Mouse (Mus musculus) liver, embryonic 14.5 days (tissue): Measurements from ENCODE around the gene Phf23. TPM values are rescaled to one million over a fixed set of nuclear protein-coding genes. Genes with fewer than 3 reads are reported as not detected.

Source experiments
- ATAC-seq: fragments of 200-750 bp; cut with Nextera tagmentation; 2 replicates; pipeline ENCODE4 v1.8.0; 2017; ENCODE audit warnings: moderate number of reproducible peaks, mild to moderate bottlenecking, moderate library complexity; ENCODE audit not compliant: insufficient read depth
- DNase-seq, 3 experiments: peaks; one replicate each; pipeline ENCODE4 v3.0.0-alpha.2; 2012 to 2013; ENCODE audit warnings: low read depth in 3 of 3, low spot score in 3 of 3
- H3K27ac ChIP-seq: fragments of 300-500 bp; sonication (generic); 2 replicates; pipeline ENCODE4 v1.5.1; 2014; ENCODE audit warnings: moderate library complexity, mild to moderate bottlenecking, control low read depth, inconsistent platforms
- H3K27me3 ChIP-seq: fragments of 300-500 bp; sonication (generic); 2 replicates; pipeline ENCODE4 v1.6.1; 2014; ENCODE audit warnings: mild to moderate bottlenecking, low read length, moderate library complexity; ENCODE audit not compliant: control insufficient read depth, insufficient read depth
- H3K36me3 ChIP-seq: fragments of 300-500 bp; sonication (generic); replicated peaks from 2 replicates; pipeline ENCODE4 v1.6.1; 2014; ENCODE audit warnings: low read depth; ENCODE audit not compliant: control insufficient read depth, insufficient read depth
- H3K4me1 ChIP-seq, 2 experiments: fragments of 200-500 bp in 1 of 2; fragments of 300-500 bp in 1 of 2; sonication (generic) in 1 of 2; replicated peaks; 2 replicates each; pipeline ENCODE4 v1.6.1; 2012 to 2014; ENCODE audit warnings: antibody characterized with exemption in 1 of 2, inconsistent platforms in 1 of 2, low read length in 1 of 2; ENCODE audit not compliant: control insufficient read depth in 2 of 2, insufficient read depth in 2 of 2
- H3K4me2 ChIP-seq: fragments of 300-500 bp; sonication (generic); 2 replicates; pipeline ENCODE4 v1.6.1; 2014; ENCODE audit warnings: low read depth, mild to moderate bottlenecking, control low read depth, moderate library complexity
- H3K4me3 ChIP-seq, 2 experiments: fragments of 200-500 bp in 1 of 2; fragments of 300-500 bp in 1 of 2; sonication (generic) in 1 of 2; 2 replicates each; pipeline ENCODE4 v1.5.1; 2012 to 2014; ENCODE audit warnings: low read depth in 2 of 2, low read length in 2 of 2, mild to moderate bottlenecking in 2 of 2, control low read depth in 1 of 2, inconsistent platforms in 1 of 2, moderate library complexity in 1 of 2; ENCODE audit not compliant: insufficient read depth in 1 of 2
- H3K9ac ChIP-seq: fragments of 300-500 bp; sonication (generic); replicated peaks from 2 replicates; pipeline ENCODE4 v1.6.1; 2014; ENCODE audit warnings: mild to moderate bottlenecking, control low read depth, moderate library complexity
- H3K9me3 ChIP-seq: fragments of 300-500 bp; sonication (generic); 2 replicates; pipeline ENCODE4 v1.6.1; 2016; ENCODE audit warnings: low read length, mixed read lengths; ENCODE audit not compliant: control insufficient read depth
- CTCF ChIP-seq: IDR thresholded peaks from 2 replicates; pipeline ENCODE4 v1.5.1; 2016; ENCODE audit warnings: antibody characterized with exemption, low read depth, control low read depth
- EP300 ChIP-seq: IDR thresholded peaks from 2 replicates; pipeline ENCODE4 v1.6.1; 2016; ENCODE audit warnings: antibody characterized with exemption, low read depth
- WGBS: fragments of 180-500 bp; shearing (Covaris S2); extraction: QIAGEN DNeasy Blood & Tissue Kit; methylation state at CpG from one replicate; pipeline ENCODE4 v1.1.7; 2014; ENCODE audit not compliant: insufficient replicate concordance; 5-methylcytosine and 5-hydroxymethylcytosine counted together
- polyA plus RNA-seq, 2 experiments: library from polyadenylated mRNA; depleted of rRNA in 1 of 2; stranded (reverse) in 1 of 2; unstranded in 1 of 2; fragments of >200 nt; fragmentation: Nextera tagmentation in 1 of 2; extraction: Ambion mirVana in 1 of 2; gene quantifications; 2 replicates each; pipeline versions ENCODE4 v1.2.1 to v1.2.3; 2012 to 2014

Phf23 gene
- polyA plus RNA-seq, 2 experiments: 12.1 to 14.8 TPM

GRCm38 (mm10) chr11:70030651-70031320, 35.2 kb downstream of the Phf23 start:
- Histone ChIP-seq H3K4me3 (no peak overlapping the region), H3K9ac (no peak overlapping the region), H3K4me2 (no peak overlapping the region), H3K4me1 (peaks cover 3 to 13% of the 10 kb centered on the region in 2 experiments; a peak in 3 of 4 replicates), H3K27ac (no peak overlapping the region), H3K36me3 (no peaks in the 10 kb centered on the region), H3K27me3 (peaks cover 2% of the 10 kb centered on the region), H3K9me3 (no peaks in the 10 kb centered on the region)
- 81% methylated on average over 28 of the region's 28 CpGs for WGBS
- no peak for TF ChIP-seq CTCF
- no peak for TF ChIP-seq EP300
- DNase-seq (no peak), ATAC-seq (no peak)

- ATAC-seq: no peak
- WGBS: 80% methylated on average over 11 of the region's 11 CpGs
- H3K4me3 ChIP-seq: no peak overlapping the region
- no peak for DNase-seq
- H3K36me3 ChIP-seq: no peaks in the 10 kb centered on the region
- H3K9ac ChIP-seq: no peak overlapping the region
- no peaks in the 10 kb centered on the region for H3K9me3 ChIP-seq
- H3K27ac ChIP-seq: no peak overlapping the region
- no peak overlapping the region for H3K4me2 ChIP-seq
- H3K4me1 ChIP-seq: peaks cover 3 to 13% of the 10 kb centered on the region in 2 experiments; a peak in 3 of 4 replicates
- H3K27me3 ChIP-seq: peaks cover 2% of the 10 kb centered on the region
- no peak for TF ChIP-seq EP300
- TF ChIP-seq CTCF: no peak
Observed at GRCm38 (mm10) chr11:70031321-70031670, 35.7 kb downstream of the Phf23 start.

GRCm38 (mm10) chr11:70038174-70038573, 42.6 kb downstream of the Phf23 start:
- no peak for TF ChIP-seq CTCF
- TF ChIP-seq EP300: no peak
- Histone ChIP-seq H3K36me3 (no peaks in the 10 kb centered on the region), H3K9ac (no peak overlapping the region), H3K4me1 (no peaks in the 10 kb centered on the region), H3K27me3 (no peaks in the 10 kb centered on the region), H3K9me3 (no peaks in the 10 kb centered on the region), H3K4me2 (no peak overlapping the region), H3K27ac (no peak overlapping the region), H3K4me3 (no peak overlapping the region)
- 43% methylated on average over 7 of the region's 7 CpGs for whole genome bisulfite sequencing
- no peak for ATAC-seq
- no peak for DNase-seq

- 74% methylated on average over 10 of the region's 10 CpGs for whole genome bisulfite sequencing
- Histone ChIP-seq H3K27ac (no peak overlapping the region), H3K27me3 (no peaks in the 10 kb centered on the region), H3K4me1 (no peaks in the 10 kb centered on the region), H3K4me2 (no peak overlapping the region), H3K9ac (no peak overlapping the region), H3K4me3 (no peak overlapping the region), H3K36me3 (no peaks in the 10 kb centered on the region), H3K9me3 (no peaks in the 10 kb centered on the region)
- TF ChIP-seq CTCF (no peak), EP300 (no peak)
- DNase-seq (no peak), ATAC-seq (no peak)
Observed at GRCm38 (mm10) chr11:70039631-70040030, 44.1 kb downstream of the Phf23 start.

GRCm38 (mm10) chr11:70040184-70040583, 44.6 kb downstream of the Phf23 start:
- H3K4me1 ChIP-seq: no peaks in the 10 kb centered on the region
- 59% methylated on average over 7 of the region's 7 CpGs for WGBS
- no peaks in the 10 kb centered on the region for H3K9me3 ChIP-seq
- no peak overlapping the region for H3K4me2 ChIP-seq
- no peak overlapping the region for H3K27ac ChIP-seq
- DNase-seq (no peak), ATAC-seq (no peak)
- H3K9ac ChIP-seq: no peak overlapping the region
- H3K4me3 ChIP-seq: no peak overlapping the region
- no peaks in the 10 kb centered on the region for H3K27me3 ChIP-seq
- H3K36me3 ChIP-seq: no peaks in the 10 kb centered on the region
- no peak for TF ChIP-seq EP300
- TF ChIP-seq CTCF: no peak
